Mouse (Mus musculus) brown adipose tissue, adult 24 weeks (tissue): ENCODE results near the gene Ube2d3. TPM values are rescaled to one million over a fixed set of nuclear protein-coding genes. Genes with fewer than 3 reads are reported as not detected.
"Not testable (repeated sequence)": the region's sequence is repeated elsewhere in the genome, so short reads cannot be mapped to it uniquely, and the experiment has no call there.

ENCODE experiments used
- H3K27ac ChIP-seq: fragments of 200-500 bp; replicated peaks from 2 replicates; pipeline ENCODE4 v1.5.1; 2012; ENCODE audit warnings: low read depth, mild to moderate bottlenecking, low read length
- H3K4me1 ChIP-seq: fragments of 200-500 bp; 2 replicates; pipeline ENCODE4 v1.6.1; 2012; ENCODE audit warnings: low read length, mixed read lengths; ENCODE audit not compliant: control insufficient read depth, insufficient read depth, insufficient read length
- H3K4me3 ChIP-seq: fragments of 200-500 bp; 2 replicates; pipeline ENCODE4 v1.5.1; 2012; ENCODE audit warnings: low read depth, mild to moderate bottlenecking, low read length, moderate library complexity; ENCODE audit not compliant: insufficient read depth
- polyA plus RNA-seq: library from polyadenylated mRNA; stranded (reverse); fragments of >200 nt; gene quantifications from 2 replicates; pipeline ENCODE4 v1.2.4, GENCODE M21; 2012; ENCODE audit not compliant: missing spikeins, insufficient read depth, insufficient read length

Ube2d3 gene
- polyA plus RNA-seq, 1 experiment, result 426 TPM

DNA sequence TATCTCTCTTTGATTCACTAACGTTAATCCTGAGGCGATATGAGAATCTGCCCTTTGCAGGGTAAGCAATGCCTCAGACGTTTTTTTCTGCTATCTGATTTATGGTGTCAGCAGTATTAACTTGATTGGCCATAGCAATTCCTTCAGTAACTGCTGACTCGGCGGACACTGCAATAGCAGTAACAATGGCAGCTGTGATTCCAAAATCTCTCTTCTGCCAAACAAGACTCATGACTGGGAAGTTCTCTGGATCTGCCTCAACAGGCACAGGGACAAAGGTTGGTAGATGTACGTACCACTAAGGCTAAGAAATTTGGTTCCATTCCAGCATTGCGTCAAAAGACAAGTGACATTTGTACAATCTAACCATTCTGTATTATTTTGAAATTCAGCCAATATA lies 55.4 kb downstream of the Ube2d3 start:
- H3K27ac ChIP-seq, H3K4me3 ChIP-seq, H3K4me1 ChIP-seq: not testable (repeated sequence)

DNA sequence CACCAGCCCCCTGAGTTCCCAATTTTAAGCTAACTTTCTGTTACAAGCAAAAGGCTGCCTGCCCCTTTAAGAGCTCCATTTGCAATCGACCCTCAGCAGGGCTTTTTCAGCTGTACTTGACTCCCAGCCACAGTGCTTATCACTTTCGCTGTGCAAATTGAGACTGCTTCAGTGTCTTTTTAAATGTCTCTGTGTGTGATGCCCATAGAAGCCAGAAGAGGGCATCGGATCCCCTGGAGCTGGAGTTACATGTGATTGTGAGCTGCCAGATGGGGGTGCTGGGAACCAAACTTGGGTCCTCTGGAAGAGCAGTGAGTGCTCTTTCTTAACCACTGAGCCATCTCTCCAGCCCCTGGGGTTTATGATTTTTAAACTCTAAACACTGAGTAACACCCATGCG lies 60.0 kb downstream of the Ube2d3 start:
- H3K27ac ChIP-seq, H3K4me3 ChIP-seq, H3K4me1 ChIP-seq: not testable (repeated sequence)

DNA sequence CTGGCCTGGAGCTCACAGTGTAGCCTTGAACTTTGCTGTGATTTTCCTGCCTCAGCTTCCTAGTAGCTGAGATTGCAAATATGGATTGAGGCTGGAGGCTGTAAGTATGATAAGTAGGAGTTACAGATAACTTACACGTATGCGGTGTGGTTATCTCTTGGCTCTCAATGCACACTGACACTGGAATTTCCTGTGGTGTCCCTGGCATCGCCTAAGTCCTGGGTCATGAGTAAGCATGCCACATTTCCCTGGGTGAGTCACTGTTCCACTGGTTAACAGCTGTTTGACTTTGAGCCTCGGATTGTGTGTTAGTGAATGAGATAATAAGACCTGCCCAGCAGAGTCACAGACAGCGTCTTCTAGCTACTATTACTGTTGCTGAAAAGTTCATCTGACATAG lies 60.9 kb downstream of the Ube2d3 start:
- Histone ChIP-seq H3K4me1 (0 out of 2 replicates have a peak, but pooled peaks cover 4% of the 10 kb centered on the region), H3K27ac (no peak overlapping the region), H3K4me3 (no peak overlapping the region)

DNA sequence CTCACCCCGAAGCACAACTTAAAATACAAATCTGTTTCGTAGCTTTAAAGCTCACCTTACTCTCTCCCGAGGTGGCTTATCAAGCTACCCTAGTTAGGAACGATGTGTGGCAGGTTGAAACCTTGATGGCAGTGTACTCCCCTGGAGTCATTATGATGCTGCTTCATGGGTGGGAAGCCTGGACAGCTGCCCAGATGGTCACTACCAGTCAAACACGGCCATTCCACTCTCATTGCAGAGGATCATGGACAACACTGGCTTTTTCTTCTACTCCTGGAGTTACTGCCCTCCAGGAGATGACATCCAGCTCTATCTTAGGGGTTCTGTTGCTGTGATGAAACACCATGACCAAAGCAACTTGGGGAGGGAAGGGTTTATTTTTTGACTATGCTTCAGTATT lies 65.2 kb downstream of the Ube2d3 start:
- Histone ChIP-seq H3K27ac (no peak overlapping the region), H3K4me1 (0 out of 2 replicates have a peak, but pooled peaks cover 4% of the 10 kb centered on the region), H3K4me3 (no peak overlapping the region)

DNA sequence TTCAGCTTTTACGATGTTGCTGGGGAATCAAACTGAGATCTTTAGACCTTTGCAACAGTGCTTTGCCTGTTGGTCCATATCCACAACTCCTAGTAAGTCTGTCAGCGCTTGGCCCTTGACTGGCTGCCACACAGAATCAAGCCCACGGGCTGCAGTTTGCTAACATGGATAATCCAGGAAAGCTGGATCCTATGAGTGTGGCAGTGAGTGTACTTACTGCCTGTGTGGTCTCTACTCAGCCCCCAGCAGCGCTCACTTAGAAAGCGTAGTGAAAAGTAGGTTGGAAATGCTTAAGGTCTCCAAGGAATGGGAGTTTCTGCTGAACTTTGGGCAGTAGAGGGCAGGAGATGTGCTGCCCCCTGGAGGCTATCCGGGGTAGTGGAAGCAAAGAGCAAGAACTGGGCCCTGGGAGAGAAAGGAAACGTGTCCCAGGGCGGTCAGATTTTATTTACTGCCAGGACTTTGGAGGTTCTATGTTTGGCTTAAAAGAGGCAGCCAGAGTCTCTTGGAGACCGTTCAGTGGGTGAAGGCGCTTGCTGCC lies 67.5 kb downstream of the Ube2d3 start:
- Histone ChIP-seq H3K4me1 (no peaks in the 10 kb centered on the region), H3K4me3 (0 out of 2 replicates have a peak overlapping the region, but pooled peaks have one; percentile 9), H3K27ac (no peak overlapping the region)

DNA sequence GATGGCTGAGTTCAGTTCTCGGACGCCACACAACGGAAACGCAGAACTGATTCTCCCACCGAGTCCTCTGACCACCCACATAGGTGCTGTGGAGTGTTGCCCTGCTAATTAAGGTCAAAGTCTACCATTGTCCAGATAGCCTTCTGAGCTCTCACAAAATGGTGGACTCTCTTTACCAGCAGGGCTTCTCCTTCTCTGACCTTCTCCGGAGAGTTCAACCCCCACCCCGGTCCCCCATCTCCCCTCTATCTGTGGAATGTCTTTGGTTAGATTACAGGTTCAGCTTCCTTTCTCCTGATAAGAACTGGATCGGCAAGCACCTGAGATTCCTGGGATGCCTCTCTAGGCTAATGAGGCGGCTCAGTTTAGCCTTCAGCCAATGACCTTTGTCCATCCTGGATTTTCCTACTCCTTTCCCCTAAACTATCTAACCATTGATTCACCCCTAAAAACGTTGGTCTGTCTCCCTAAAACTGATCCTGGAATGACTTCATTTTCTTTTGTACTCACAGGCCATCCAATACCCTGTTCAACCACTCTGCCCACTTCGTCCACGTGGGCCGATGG lies 68.0 kb downstream of the Ube2d3 start:
- no peak overlapping the region for H3K27ac ChIP-seq
- no peak overlapping the region for H3K4me3 ChIP-seq
- H3K4me1 ChIP-seq, result no peaks in the 10 kb centered on the region

DNA sequence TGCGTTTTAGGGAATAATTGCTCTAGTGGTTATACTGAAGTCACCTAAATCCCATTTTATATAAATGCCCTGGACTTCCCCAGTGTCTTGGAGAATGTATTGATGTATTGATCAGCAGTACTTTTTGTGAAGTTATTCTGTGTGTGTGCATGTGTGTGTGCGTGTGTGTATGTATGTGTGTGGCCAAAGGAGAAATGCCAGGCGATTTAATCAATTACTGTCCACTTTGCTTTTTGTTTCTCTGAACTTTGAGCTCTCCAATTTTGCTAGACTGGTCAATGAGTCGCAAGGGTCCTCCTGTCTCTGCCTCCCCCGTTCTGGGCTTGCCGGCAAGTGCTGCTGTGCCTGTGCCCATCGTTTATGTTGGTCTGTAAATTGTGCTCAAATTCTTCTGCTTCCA lies 69.6 kb downstream of the Ube2d3 start:
- no peaks in the 10 kb centered on the region for H3K4me1 ChIP-seq
- no peak overlapping the region for H3K27ac ChIP-seq
- no peak overlapping the region for H3K4me3 ChIP-seq

DNA sequence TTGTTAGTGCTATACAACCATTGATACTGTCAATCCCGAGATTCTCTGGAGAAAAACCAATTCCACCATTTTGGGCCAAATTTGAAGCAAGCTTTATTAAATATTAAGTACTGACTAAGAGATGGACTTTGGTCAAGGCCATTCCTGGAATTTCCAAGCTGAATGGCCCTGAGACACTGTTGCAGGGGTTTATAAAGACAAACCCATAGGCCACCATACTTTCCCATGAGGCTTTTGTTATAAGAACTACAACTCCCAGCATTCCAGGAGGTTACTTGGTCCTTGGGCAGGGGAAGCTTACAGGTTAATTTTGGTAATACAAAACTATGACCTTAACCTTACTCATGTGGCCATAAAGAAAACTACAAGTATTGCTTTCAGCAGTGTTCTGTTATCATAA lies 70.2 kb downstream of the Ube2d3 start:
- H3K4me1 ChIP-seq, result no peaks in the 10 kb centered on the region
- no peak overlapping the region for H3K27ac ChIP-seq
- H3K4me3 ChIP-seq, result no peak overlapping the region

DNA sequence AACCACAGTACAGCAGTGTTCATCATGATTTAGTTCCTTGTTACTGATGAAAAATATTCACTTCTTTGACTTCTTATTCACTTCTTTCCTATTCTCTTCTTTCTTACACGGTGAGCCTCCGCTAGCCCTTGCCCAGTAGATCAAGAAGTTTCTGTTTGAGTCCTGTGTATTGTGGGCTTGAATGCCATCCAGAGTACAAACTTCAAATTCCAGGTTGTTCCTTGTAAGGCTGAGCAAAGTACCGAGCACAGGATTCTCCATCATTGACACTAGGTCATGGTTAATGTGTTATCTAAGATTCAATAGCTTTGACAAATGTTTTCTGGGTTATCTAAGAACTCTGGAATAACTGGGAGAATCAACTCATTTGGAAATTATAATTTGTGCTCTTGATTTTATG lies 72.4 kb downstream of the Ube2d3 start:
- Histone ChIP-seq H3K4me1 (peaks cover 4% of the 10 kb centered on the region), H3K27ac (no peak overlapping the region), H3K4me3 (no peak overlapping the region)

DNA sequence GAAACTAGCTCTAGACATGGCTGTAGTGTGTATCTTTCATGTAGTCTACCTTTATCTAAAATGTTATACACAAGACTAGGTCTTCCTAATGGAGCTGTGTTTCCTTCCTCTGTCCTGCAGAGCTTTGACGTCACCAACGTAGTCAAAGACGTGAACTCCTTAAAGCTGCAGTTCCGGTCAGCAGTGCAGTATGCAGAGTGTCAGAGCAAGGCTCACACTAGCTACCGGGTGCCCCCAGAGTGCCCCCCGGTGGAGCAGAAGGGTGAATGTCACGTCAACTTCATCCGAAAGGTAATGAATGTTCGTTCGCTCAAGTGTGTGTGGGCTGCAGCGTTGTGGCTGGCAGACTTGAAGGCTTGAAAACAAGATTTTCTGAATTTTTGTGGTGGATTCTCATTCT lies 73.7 kb downstream of the Ube2d3 start:
- H3K4me1 ChIP-seq, result peaks cover 4% of the 10 kb centered on the region
- no peak overlapping the region for H3K27ac ChIP-seq
- no peak overlapping the region for H3K4me3 ChIP-seq

DNA sequence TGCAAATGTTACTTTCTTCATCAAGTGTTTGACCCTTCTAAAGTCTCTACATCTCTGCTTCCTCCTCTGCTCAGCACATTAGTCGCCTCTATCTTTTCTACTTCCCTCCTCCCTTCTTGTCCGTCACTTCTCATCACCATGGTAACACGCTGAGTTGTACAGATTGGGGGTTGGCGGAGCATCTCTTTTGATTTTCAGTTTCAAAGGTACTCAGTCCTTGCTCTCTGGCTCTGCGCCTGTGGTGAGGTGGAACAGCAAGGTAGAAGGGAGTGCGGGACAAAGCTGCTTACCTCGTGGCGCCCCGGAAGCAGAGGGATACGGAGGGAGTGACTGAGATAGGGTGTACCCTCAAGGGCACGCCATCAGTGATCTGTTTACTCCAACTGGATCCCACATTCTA lies 75.3 kb downstream of the Ube2d3 start:
- Histone ChIP-seq H3K4me3 (no peak overlapping the region), H3K27ac (0 out of 2 replicates have a peak overlapping the region, but pooled peaks have one; percentile 13), H3K4me1 (peaks cover 4% of the 10 kb centered on the region)

DNA sequence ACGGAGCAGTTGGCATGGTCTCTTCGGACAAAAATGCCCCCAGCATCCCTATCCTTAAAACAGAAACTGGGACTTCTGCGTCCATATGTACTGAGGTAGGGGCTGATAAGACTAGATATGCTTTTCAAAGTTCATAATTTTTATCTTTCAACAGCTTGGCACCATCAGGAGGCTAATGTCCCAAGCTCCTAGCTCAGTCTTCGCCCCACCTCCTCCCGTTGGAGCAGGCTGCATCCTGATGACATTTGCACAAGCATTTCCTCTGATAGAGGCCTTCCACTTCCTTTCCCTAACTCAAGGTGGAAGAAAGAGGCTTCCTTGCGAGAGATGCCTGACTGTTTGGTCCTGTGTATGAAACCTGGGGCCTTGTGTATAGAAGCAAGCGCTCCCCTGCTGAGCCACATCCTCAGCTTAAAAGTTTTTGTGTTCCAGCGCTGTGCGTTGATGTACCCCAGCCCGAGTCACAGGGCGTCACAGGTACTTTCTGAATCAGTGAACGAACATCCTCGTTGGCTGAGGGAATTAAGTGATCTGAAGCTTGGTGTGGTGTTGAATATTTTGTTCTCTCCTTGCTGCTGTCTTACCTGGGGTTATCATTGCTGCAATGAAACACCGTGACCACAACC lies 76.0 kb downstream of the Ube2d3 start:
- Histone ChIP-seq H3K4me1 (peaks cover 4% of the 10 kb centered on the region), H3K27ac (peak overlapping the region; percentile 53), H3K4me3 (no peak overlapping the region)

DNA sequence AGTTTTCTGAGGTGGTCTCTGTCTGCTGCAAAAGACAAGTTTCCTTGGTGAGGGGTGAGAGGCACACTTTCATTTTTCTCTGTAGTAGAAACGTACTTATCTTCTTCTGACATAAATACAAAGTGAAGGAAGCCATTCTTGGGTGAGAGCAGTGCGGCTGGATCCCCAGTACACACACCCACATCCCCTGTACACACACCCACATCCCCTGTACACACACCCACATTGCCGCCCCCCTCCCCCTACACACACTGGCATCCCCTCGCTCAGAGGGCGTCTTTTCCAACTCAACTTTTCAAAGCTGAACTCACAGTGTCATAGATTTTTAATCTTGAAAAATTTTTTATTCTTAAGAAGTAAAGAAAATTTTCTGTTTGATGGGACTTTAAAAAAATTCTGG lies 77.3 kb downstream of the Ube2d3 start:
- H3K27ac ChIP-seq, result no peak overlapping the region
- no peak overlapping the region for H3K4me3 ChIP-seq
- peaks cover 4% of the 10 kb centered on the region for H3K4me1 ChIP-seq

DNA sequence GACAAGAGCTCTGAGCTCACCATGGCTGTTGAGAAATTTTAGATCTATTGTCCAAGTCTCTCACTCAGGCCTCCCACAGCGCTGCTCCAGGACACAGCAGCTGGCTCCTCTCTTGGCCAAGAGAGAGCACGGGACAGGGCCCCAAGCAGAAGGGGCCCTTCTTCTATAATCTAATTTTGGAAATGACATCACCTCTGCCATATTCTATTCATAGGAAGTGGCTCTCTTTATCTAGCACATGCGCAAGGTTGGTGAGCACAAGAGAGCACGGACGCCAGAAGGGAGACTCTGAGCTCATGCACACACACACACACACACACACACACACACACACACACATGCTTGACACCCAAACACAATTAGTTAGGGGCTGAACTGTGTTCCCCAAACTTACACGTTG lies 78.9 kb downstream of the Ube2d3 start:
- Histone ChIP-seq H3K27ac (no peak overlapping the region; the same call in 1 of the 2 replicates), H3K4me3 (no peak overlapping the region), H3K4me1 (peaks cover 13% of the 10 kb centered on the region)
